In genomic region chr12:21112453-21112857, GRCm38 (mm10) we compare ENCODE assay signal across 8 mouse cellular contexts.
DNase-seq lines count a peak whose midpoint lies in the region; ATAC-seq and TF ChIP-seq lines count a peak whose summit lies in the region.

No protein-coding gene starts in this region.

- H3K4me2 ChIP-seq in forebrain, embryonic 11.5 days (ENCODE audit: low read depth, low read length, severe bottlenecking), result peak overlapping the region; percentile 64
- H3K4me2 ChIP-seq in heart, embryonic 15.5 days, result peak overlapping the region; percentile 79
- H3K4me2 ChIP-seq in liver, embryonic 14.5 days (ENCODE audit: low read depth), result peak overlapping the region; percentile 80

- 0% methylated on average over 17 of the region's 17 CpGs for WGBS in forebrain, embryonic 11.5 days
- WGBS in heart, embryonic 15.5 days, result under 1% methylated on average over 17 of the region's 17 CpGs
- WGBS in liver, embryonic 14.5 days (ENCODE audit: insufficient replicate concordance), result 2% methylated on average over 17 of the region's 17 CpGs

- TF ChIP-seq CTCF in E14TG2a.4 (conservative IDR thresholded peaks at IDR 0.05; ENCODE audit: low read length), result peak; percentile 31
- peak; percentile 64 for TF ChIP-seq CTCF in liver, embryonic 14.5 days (IDR thresholded peaks at IDR 0.05; ENCODE audit: low read depth)

- H3K4me3 ChIP-seq in E14TG2a.4 (replicated peaks; ENCODE audit: low read length), result peak overlapping the region; percentile 86
- peak overlapping the region; percentile 71 for H3K4me3 ChIP-seq in forebrain, embryonic 11.5 days (ENCODE audit: low read depth, low read length)
- H3K4me3 ChIP-seq in heart, embryonic 15.5 days, result peak overlapping the region; percentile 90
- peak overlapping the region; percentile 59 to 62 for H3K4me3 ChIP-seq in liver, embryonic 14.5 days (ENCODE audit: insufficient read depth in 1 of 2, low read depth in 2 of 2, low read length in 2 of 2)

- peak overlapping the region; percentile 81 for H3K27ac ChIP-seq in forebrain, embryonic 11.5 days (ENCODE audit: low read depth, low read length)
- peak overlapping the region; percentile 75 for H3K27ac ChIP-seq in heart, embryonic 15.5 days
- H3K27ac ChIP-seq in liver, embryonic 14.5 days, result no peak overlapping the region

- DNase-seq in forebrain, embryonic 11.5 days (ENCODE audit: low spot score), result peak; percentile 85
- peak; percentile 80 for DNase-seq in kidney, postnatal 10 days
- no peak for DNase-seq in liver, embryonic 14.5 days (ENCODE audit: low read depth in 3 of 3, low spot score in 3 of 3)
- DNase-seq in natural killer cell, adult 2 months (ENCODE audit: low spot score in 2 of 2), result peak; percentile 14 to 24
- peak; percentile 67 for DNase-seq in testis, postnatal 10 days (ENCODE audit: low spot score)

- H3K4me1 ChIP-seq in E14TG2a.4 (replicated peaks; ENCODE audit: low read depth, low read length), result peaks cover 10% of the 10 kb centered on the region
- H3K4me1 ChIP-seq in forebrain, embryonic 11.5 days (replicated peaks; ENCODE audit: control insufficient read depth, insufficient read depth, low read length), result no peaks in the 10 kb centered on the region
- H3K4me1 ChIP-seq in heart, embryonic 15.5 days (replicated peaks), result peaks cover 6% of the 10 kb centered on the region; the same call in 1 of the 2 replicates
- 0 out of 4 replicates have a peak, but pooled peaks cover 0 to 2% of the 10 kb centered on the region in 2 experiments for H3K4me1 ChIP-seq in liver, embryonic 14.5 days (replicated peaks; ENCODE audit: control insufficient read depth in 2 of 2, insufficient read depth in 2 of 2, low read length in 1 of 2)

- peak; percentile 74; the same call in 1 of the 2 replicates for ATAC-seq in cerebellum, adult (ENCODE audit: insufficient number of reproducible peaks, low FRiP score, low TSS enrichment)
- ATAC-seq in forebrain, embryonic 11.5 days (replicated peaks; ENCODE audit: low FRiP score), result 0 out of 2 replicates have a peak, but pooled peaks have one; percentile 55
- no peak for ATAC-seq in heart, embryonic 15.5 days (replicated peaks; ENCODE audit: insufficient number of reproducible peaks, insufficient read depth, low FRiP score, low read depth)
- ATAC-seq in liver, embryonic 14.5 days (ENCODE audit: insufficient read depth), result no peak

- H3K9ac ChIP-seq in forebrain, embryonic 11.5 days (ENCODE audit: low read length), result peak overlapping the region; percentile 84
- H3K9ac ChIP-seq in heart, embryonic 15.5 days, result peak overlapping the region; percentile 80
- H3K9ac ChIP-seq in liver, embryonic 14.5 days (replicated peaks), result peak overlapping the region; percentile 31; the same call in 1 of the 2 replicates

- peaks cover 12% of the 10 kb centered on the region for H3K27me3 ChIP-seq in E14TG2a.4 (ENCODE audit: insufficient read depth, low read length)
- no peaks in the 10 kb centered on the region for H3K27me3 ChIP-seq in forebrain, embryonic 11.5 days (ENCODE audit: control insufficient read depth, insufficient read depth, low read length)
- no peaks in the 10 kb centered on the region for H3K27me3 ChIP-seq in heart, embryonic 15.5 days
- peaks cover 14% of the 10 kb centered on the region for H3K27me3 ChIP-seq in liver, embryonic 14.5 days (ENCODE audit: control insufficient read depth, insufficient read depth, low read length)

- TF ChIP-seq EP300 in liver, embryonic 14.5 days (IDR thresholded peaks at IDR 0.05; ENCODE audit: low read depth), result no peak

- no peaks in the 10 kb centered on the region for H3K36me3 ChIP-seq in E14TG2a.4 (ENCODE audit: insufficient read depth, low read length)
- H3K36me3 ChIP-seq in forebrain, embryonic 11.5 days (ENCODE audit: control insufficient read depth, insufficient read depth, low read length), result no peaks in the 10 kb centered on the region
- H3K36me3 ChIP-seq in heart, embryonic 15.5 days, result no peaks in the 10 kb centered on the region
- no peaks in the 10 kb centered on the region for H3K36me3 ChIP-seq in liver, embryonic 14.5 days (replicated peaks; ENCODE audit: control insufficient read depth, insufficient read depth, low read depth)

- no peaks in the 10 kb centered on the region for H3K9me3 ChIP-seq in E14TG2a.4 (ENCODE audit: low read length)
- no peaks in the 10 kb centered on the region for H3K9me3 ChIP-seq in forebrain, embryonic 11.5 days (ENCODE audit: control insufficient read depth, low read length)
- H3K9me3 ChIP-seq in heart, embryonic 15.5 days (replicated peaks), result no peaks in the 10 kb centered on the region
- H3K9me3 ChIP-seq in liver, embryonic 14.5 days (ENCODE audit: control insufficient read depth, low read length), result no peaks in the 10 kb centered on the region

Comparison
In these comparisons a context has a peak if more than half of its experiments do, and no peak if none do; other contexts are left out.
1. ATAC-seq: peak in cerebellum, adult (single experiment) and forebrain, embryonic 11.5 days (single experiment); none in heart, embryonic 15.5 days (single experiment) and liver, embryonic 14.5 days (single experiment).
2. DNase-seq: peak in forebrain, embryonic 11.5 days (single experiment), kidney, postnatal 10 days (single experiment), natural killer cell, adult 2 months (2 of 2) and testis, postnatal 10 days (single experiment); none in liver, embryonic 14.5 days (0 of 3).
3. H3K9ac ChIP-seq: peak in every context shown above with its lines; median percentile 84 in forebrain, embryonic 11.5 days; 80 in heart, embryonic 15.5 days; 31 in liver, embryonic 14.5 days.
4. Peak in every context shown above with its lines, with median percentiles within 50 percentile points of each other: H3K4me3 ChIP-seq and H3K4me2 ChIP-seq.